Comparison of ENCODE assay signal across 8 mouse cellular contexts in the genomic region with DNA sequence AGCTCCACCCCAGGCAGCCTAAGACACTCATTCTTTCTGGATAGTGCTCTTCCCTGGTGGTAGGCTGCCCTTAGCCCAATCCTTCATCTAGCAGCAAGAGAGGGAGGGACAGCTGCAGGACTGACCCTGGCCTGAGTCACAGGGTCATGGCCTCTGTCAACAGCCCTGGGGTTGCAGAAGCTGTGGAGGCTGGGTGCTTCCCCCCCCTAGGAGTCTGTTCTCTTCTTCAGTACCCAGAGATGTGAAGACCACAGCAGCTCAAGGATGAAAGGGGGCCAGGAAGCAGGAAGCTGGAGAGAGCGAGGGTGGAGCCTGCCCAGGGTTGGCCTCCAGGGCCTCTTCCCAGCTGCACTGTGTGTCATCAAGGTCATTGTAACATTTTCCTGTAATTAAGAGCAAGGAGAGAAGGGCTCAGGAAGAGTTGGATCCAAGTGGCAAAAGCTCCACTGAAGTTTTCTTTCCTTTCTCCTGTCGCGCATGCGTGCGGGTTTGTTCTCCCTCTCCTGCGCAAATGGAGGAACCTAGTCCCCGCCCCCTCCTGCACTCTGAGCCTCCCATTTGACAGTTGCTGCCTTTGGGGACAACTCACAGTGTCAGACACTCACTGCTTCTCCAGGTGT. TPM values are rescaled to one million over a fixed set of nuclear protein-coding genes. Genes with fewer than 3 reads are reported as not detected.
A peak's percentile ranks its signal among the peaks of the same experiment; 100 is the strongest.
DNase-seq lines count a peak whose midpoint lies in the region; ATAC-seq and TF ChIP-seq lines count a peak whose summit lies in the region.

No protein-coding gene starts in this region.

- ATAC-seq in inflammation-experienced regulatory T-cells, adult 6 months = peak; percentile 49

- peak; percentile 30; the same call in 1 of the 2 replicates for TF ChIP-seq POLR2A in bone marrow, adult 2 months (IDR thresholded peaks at IDR 0.05; ENCODE audit: borderline replicate concordance, control insufficient read depth, low read depth, low read length)

- peak overlapping the region; percentile 66 for H3K27ac ChIP-seq in bone marrow, adult 2 months (ENCODE audit: control insufficient read depth, insufficient read depth, low read depth, low read length, poor library complexity)
- no peak overlapping the region for H3K27ac ChIP-seq in left cerebral cortex, adult 2 months

- H3K4me3 ChIP-seq in bone marrow, adult 2 months (replicated peaks; ENCODE audit: control insufficient read depth, low read depth, low read length) = no peak overlapping the region
- no peak overlapping the region for H3K4me3 ChIP-seq in left cerebral cortex, adult 2 months

- peak; percentile 42 for DNase-seq in gastrocnemius, adult 18-20 months (ENCODE audit: low spot score)
- no peak for DNase-seq in gastrocnemius, adult 8-10 months (ENCODE audit: low spot score in 2 of 2)
- peak; percentile 60 for DNase-seq in lung, postnatal 14 days
- DNase-seq in cerebellum, postnatal 36 days = no peak
- no peak for DNase-seq in left cerebral cortex, adult 2 months (ENCODE audit: extremely low spot score in 1 of 2, low spot score in 2 of 2)
- DNase-seq in left cerebral cortex, postnatal 36 days (ENCODE audit: low spot score in 2 of 2) = no peak

- intact Hi-C loops in left cerebral cortex, adult 2 months (cut with DNase I) = no loop called here
- intact Hi-C loops in left cerebral cortex, postnatal 36 days (cut with DNase I) = no loop called here

- H3K4me1 ChIP-seq in bone marrow, adult 2 months (ENCODE audit: control insufficient read depth, insufficient read depth, low read length) = peaks cover 12% of the 10 kb centered on the region

- TF ChIP-seq CTCF in bone marrow, adult 2 months (IDR thresholded peaks at IDR 0.05; ENCODE audit: control insufficient read depth, insufficient read depth, low read length) = no peak
- TF ChIP-seq CTCF in left cerebral cortex, adult 2 months (IDR thresholded peaks at IDR 0.05) = no peak

- WGBS in bone marrow, adult 2 months = 62% methylated on average over 7 of the region's 7 CpGs

RNA-seq across cellular contexts. Expression of a gene that starts 10.2 kb away (rescaled TPM):
- 10 to 100 TPM; 15.6 to 17.1 TPM for total RNA-seq in gastrocnemius, adult 18-20 months (2021)
- total RNA-seq in gastrocnemius, adult 8-10 months (2022) = 10 to 100 TPM; 14.7 to 15.7 (median 15.3) TPM
- 5.2 and 16.3 TPM in 2 replicates for polyA plus RNA-seq in bone marrow, adult 2 months (2011; ENCODE audit: insufficient read depth, insufficient read length, low replicate concordance, missing spikeins)
- polyA plus RNA-seq in inflammation-experienced regulatory T-cells, adult 6 months (2017; shearing (Covaris generic)) = 10 to 100 TPM; 10.6 to 12.5 (median 11.6) TPM
- total RNA-seq in left cerebral cortex, adult 2 months (2021) = 10 to 100 TPM; 32.8 to 34.3 TPM
- total RNA-seq in left cerebral cortex, postnatal 36 days (2021) = 10 to 100 TPM; 31.8 to 33.4 TPM

RNA-seq across cellular contexts. Expression of a gene that starts 18.1 kb away (rescaled TPM):
- total RNA-seq in gastrocnemius, adult 18-20 months (2021) = 1 to 10 TPM; 4.3 to 5.1 TPM
- 1 to 10 TPM; 3.2 to 4.4 (median 3.8) TPM for total RNA-seq in gastrocnemius, adult 8-10 months (2022)
- polyA plus RNA-seq in bone marrow, adult 2 months (2011; ENCODE audit: insufficient read depth, insufficient read length, low replicate concordance, missing spikeins) = 23.0 and 42.5 TPM in 2 replicates
- 1 to 10 TPM; 2.3 to 6.6 (median 5.9) TPM for polyA plus RNA-seq in inflammation-experienced regulatory T-cells, adult 6 months (2017; shearing (Covaris generic))
- total RNA-seq in left cerebral cortex, adult 2 months (2021) = 10 to 100 TPM; 57.9 to 59.0 TPM
- total RNA-seq in left cerebral cortex, postnatal 36 days (2021) = 10 to 100 TPM; 55.1 to 58.1 TPM

Comparison
In these comparisons a context has a peak if more than half of its experiments do, and no peak if none do; other contexts are left out.
1. DNase-seq: peak in gastrocnemius, adult 18-20 months (single experiment) and lung, postnatal 14 days (single experiment); none in gastrocnemius, adult 8-10 months (0 of 2), cerebellum, postnatal 36 days (0 of 2), left cerebral cortex, adult 2 months (0 of 2) and left cerebral cortex, postnatal 36 days (0 of 2).
2. RNA of a gene that starts 18.1 kb away (total RNA-seq): 57.9 to 59.0 TPM in left cerebral cortex, adult 2 months and 55.1 to 58.1 TPM in left cerebral cortex, postnatal 36 days; 4.3 to 5.1 TPM in gastrocnemius, adult 18-20 months and 3.2 to 4.4 TPM in gastrocnemius, adult 8-10 months; every median in the first group is over 4 times any median in the second.